9 mouse cellular contexts compared by ENCODE assay signal in the genomic region with DNA sequence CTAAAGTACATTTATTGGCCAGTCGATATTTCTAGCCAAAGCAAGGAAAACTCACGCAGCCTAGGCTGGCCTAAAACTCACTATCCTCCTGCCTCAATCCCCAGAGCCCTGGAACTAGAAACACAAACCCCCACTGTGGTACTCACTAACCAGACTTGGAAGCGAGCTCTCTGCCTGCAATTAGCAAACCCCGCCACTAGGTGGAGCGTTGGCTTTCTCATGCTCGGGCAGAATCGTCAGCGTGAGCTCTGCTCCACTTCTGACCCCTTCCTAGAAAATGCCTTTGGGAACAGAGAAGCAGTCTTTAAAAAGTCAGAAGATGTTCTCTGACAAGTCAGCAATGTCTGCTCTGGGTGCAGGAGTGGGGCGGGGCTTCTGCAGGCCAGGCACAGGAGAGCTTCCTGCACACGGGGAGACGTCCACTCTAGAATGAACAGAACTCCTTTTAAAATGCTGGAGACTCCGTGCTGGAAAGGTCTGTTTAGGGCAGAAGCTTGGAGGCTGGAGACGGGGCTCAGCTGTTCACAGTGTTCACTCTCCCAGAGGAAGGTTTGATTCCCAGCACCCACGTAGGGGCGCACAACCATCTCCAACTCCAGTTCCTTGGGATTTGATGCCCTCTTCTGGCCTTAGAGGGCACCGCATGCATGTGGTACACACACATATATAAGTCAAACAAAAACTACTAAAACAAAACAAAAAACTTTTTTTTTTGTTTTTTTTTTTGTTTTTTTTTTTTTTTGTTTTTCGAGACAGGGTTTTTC. TPM values are rescaled to one million over a fixed set of nuclear protein-coding genes. Genes with fewer than 3 reads are reported as not detected.
A peak's percentile ranks its signal among the peaks of the same experiment; 100 is the strongest.
DNase-seq lines count a peak whose midpoint lies in the region; ATAC-seq lines count a peak whose summit lies in the region.
"Had no signal": no experiment of that assay in that cellular context is flagged by ENCODE, and none has a peak within 500 bp of the region (broad histone marks: within the 10 kb centered on the region; RNA-seq: fewer than 3 reads in every experiment).

No protein-coding gene starts in this region.

- no peaks in the 10 kb centered on the region for H3K36me3 ChIP-seq in heart, embryonic 11.5 days (ENCODE audit: control insufficient read depth, insufficient read depth, low read length)
- no peaks in the 10 kb centered on the region for H3K36me3 ChIP-seq in midbrain, embryonic 16.5 days (ENCODE audit: control insufficient read depth, insufficient read depth, low read length)
- H3K36me3 ChIP-seq: embryonic facial prominence, embryonic 12.5 days had no signal

- no peak overlapping the region for H3K4me3 ChIP-seq in heart, embryonic 11.5 days (ENCODE audit: low read depth, low read length)
- H3K4me3 ChIP-seq in midbrain, embryonic 16.5 days (ENCODE audit: low read depth, low read length): no peak overlapping the region
- H3K4me3 ChIP-seq: embryonic facial prominence, embryonic 12.5 days had no signal

- peak; percentile 70 for DNase-seq in heart, adult 11 months
- peak; percentile 52 to 56 for DNase-seq in right cerebral cortex, adult 2 months (ENCODE audit: low spot score in 2 of 2)
- no peak for DNase-seq in right cerebral cortex, postnatal 25 days
- peak; percentile 47 for DNase-seq in c-Kit-positive CD71-positive TER-119-positive erythroid progenitor cells, embryonic 14.5 days (ENCODE audit: low spot score)
- DNase-seq in naive thymus-derived CD4-positive, alpha-beta T cell, adult 2 months (ENCODE audit: low read depth): peak; percentile 85
- DNase-seq in gastrocnemius, adult 18-20 months (ENCODE audit: low spot score): no peak

- H3K27me3 ChIP-seq in heart, embryonic 11.5 days (ENCODE audit: control insufficient read depth, insufficient read depth, low read length): no peaks in the 10 kb centered on the region
- no peaks in the 10 kb centered on the region for H3K27me3 ChIP-seq in midbrain, embryonic 16.5 days (ENCODE audit: control insufficient read depth, insufficient read depth, low read depth, low read length)
- H3K27me3 ChIP-seq: embryonic facial prominence, embryonic 12.5 days had no signal

- H3K4me1 ChIP-seq in heart, embryonic 11.5 days (ENCODE audit: control insufficient read depth, insufficient read depth, low read length): peaks cover 16% of the 10 kb centered on the region
- H3K4me1 ChIP-seq in midbrain, embryonic 16.5 days (ENCODE audit: control insufficient read depth, insufficient read depth, low read length): peaks cover 3% of the 10 kb centered on the region; the same call in 1 of the 2 replicates

- no peak for ATAC-seq in heart, embryonic 11.5 days (replicated peaks; ENCODE audit: insufficient number of reproducible peaks, low FRiP score, low TSS enrichment)
- no peak for ATAC-seq in midbrain, embryonic 16.5 days

- 72% methylated on average over 17 of the region's 17 CpGs for WGBS in heart, embryonic 11.5 days (ENCODE audit: insufficient replicate concordance)
- WGBS in midbrain, embryonic 16.5 days: 70% methylated on average over 17 of the region's 17 CpGs

- H3K4me2 ChIP-seq in heart, embryonic 11.5 days: no peak overlapping the region
- no peak overlapping the region for H3K4me2 ChIP-seq in midbrain, embryonic 16.5 days (ENCODE audit: low read length)
- H3K4me2 ChIP-seq: embryonic facial prominence, embryonic 12.5 days had no signal

- no peak overlapping the region for H3K27ac ChIP-seq in heart, embryonic 11.5 days (ENCODE audit: low read depth, low read length)
- H3K27ac ChIP-seq in midbrain, embryonic 16.5 days (ENCODE audit: low read length): no peak overlapping the region
- H3K27ac ChIP-seq: embryonic facial prominence, embryonic 12.5 days had no signal

- H3K9me3 ChIP-seq in heart, embryonic 11.5 days (replicated peaks; ENCODE audit: control insufficient read depth, low read length): 0 out of 2 replicates have a peak, but pooled peaks cover 2% of the 10 kb centered on the region
- no peaks in the 10 kb centered on the region for H3K9me3 ChIP-seq in midbrain, embryonic 16.5 days (replicated peaks; ENCODE audit: control insufficient read depth, low read length, poor library complexity, severe bottlenecking)

- no peak overlapping the region for H3K9ac ChIP-seq in heart, embryonic 11.5 days (ENCODE audit: low read depth, low read length)
- no peak overlapping the region for H3K9ac ChIP-seq in midbrain, embryonic 16.5 days (ENCODE audit: low read depth, low read length)
- H3K9ac ChIP-seq: embryonic facial prominence, embryonic 12.5 days had no signal

RNA-seq across cellular contexts. Expression of a gene that starts 8.8 kb away (rescaled TPM):
- 6.8 and 8.6 TPM in 2 replicates for polyA plus RNA-seq in heart, embryonic 11.5 days (2014; fragmentation: Nextera tagmentation; extraction: Ambion mirVana)
- 1 to 10 TPM; 7.7 to 8.9 TPM for total RNA-seq in gastrocnemius, adult 18-20 months (2021)
- polyA plus RNA-seq in midbrain, embryonic 16.5 days (2015; fragmentation: Nextera tagmentation; extraction: Ambion mirVana): 9.5 and 12.4 TPM in 2 replicates

Comparison
In these comparisons a context has a peak if more than half of its experiments do, and no peak if none do; other contexts are left out.
1. DNase-seq: peak in heart, adult 11 months (single experiment), right cerebral cortex, adult 2 months (2 of 2), c-Kit-positive CD71-positive TER-119-positive erythroid progenitor cells, embryonic 14.5 days (single experiment) and naive thymus-derived CD4-positive, alpha-beta T cell, adult 2 months (single experiment); none in right cerebral cortex, postnatal 25 days (single experiment) and gastrocnemius, adult 18-20 months (single experiment).